Mouse (Mus musculus) midbrain, embryonic 15.5 days (tissue): ENCODE measurements around the gene Cfl2. TPM values are rescaled to one million over a fixed set of nuclear protein-coding genes. Genes with fewer than 3 reads are reported as not detected.
"Not testable (repeated sequence)": the region's sequence is repeated elsewhere in the genome, so short reads cannot be mapped to it uniquely, and the experiment has no call there.

ENCODE experiments used
- ATAC-seq: fragments of 200-750 bp; cut with Nextera tagmentation; replicated peaks from 2 replicates; pipeline ENCODE4 v1.8.0; 2017; ENCODE audit warnings: moderate TSS enrichment
- H3K27ac ChIP-seq: fragments of 300-500 bp; sonication (generic); 2 replicates; pipeline ENCODE4 v1.5.1; 2015; ENCODE audit warnings: mild to moderate bottlenecking, inconsistent platforms
- H3K27me3 ChIP-seq: fragments of 300-500 bp; sonication (generic); replicated peaks from 2 replicates; pipeline ENCODE4 v1.6.1; 2015; ENCODE audit warnings: inconsistent platforms
- H3K36me3 ChIP-seq: fragments of 300-500 bp; sonication (generic); replicated peaks from 2 replicates; pipeline ENCODE4 v1.6.1; 2015; ENCODE audit warnings: inconsistent platforms
- H3K4me1 ChIP-seq: fragments of 300-500 bp; sonication (generic); 2 replicates; pipeline ENCODE4 v1.6.1; 2015; ENCODE audit warnings: inconsistent platforms
- H3K4me2 ChIP-seq: fragments of 300-500 bp; sonication (generic); 2 replicates; pipeline ENCODE4 v1.6.1; 2015; ENCODE audit warnings: inconsistent platforms, mild to moderate bottlenecking, moderate library complexity
- H3K4me3 ChIP-seq: fragments of 300-500 bp; sonication (generic); 2 replicates; pipeline ENCODE4 v1.5.1; 2015; ENCODE audit warnings: mild to moderate bottlenecking, inconsistent platforms
- H3K9ac ChIP-seq: fragments of 300-500 bp; sonication (generic); 2 replicates; pipeline ENCODE4 v1.6.1; 2015; ENCODE audit warnings: mild to moderate bottlenecking, inconsistent platforms
- H3K9me3 ChIP-seq: fragments of 300-500 bp; sonication (generic); 2 replicates; pipeline ENCODE4 v1.6.1; 2016; ENCODE audit warnings: inconsistent platforms
- WGBS: fragments of 180-500 bp; shearing (Covaris S2); methylation state at CpG from one replicate; pipeline ENCODE4 v1.1.7; 2015; ENCODE audit warnings: mixed read lengths; 5-methylcytosine and 5-hydroxymethylcytosine counted together
- polyA plus RNA-seq: library from polyadenylated mRNA; unstranded; fragments of >200 nt; fragmentation: Nextera tagmentation; extraction: Ambion mirVana; gene quantifications from 2 replicates; pipeline ENCODE4 v1.2.1, GENCODE M21; 2015

The Cfl2 gene
- polyA plus RNA-seq = 271 and 276 TPM in 2 replicates

GRCm38 (mm10) chr12:54862606-54863535 lies at the start of gene Cfl2:
Gene Cfl2 (minus strand): TSS chr12:54862877.
- H3K9me3 ChIP-seq = no peaks in the 10 kb centered on the region
- peak within 1 kb of the TSS; percentile 66 for H3K4me2 ChIP-seq
- no peaks in the 10 kb centered on the region for H3K27me3 ChIP-seq
- peak within 1 kb of the TSS; percentile 97 for H3K4me3 ChIP-seq
- peak within 1 kb of the TSS; percentile 99 for H3K27ac ChIP-seq
- H3K36me3 ChIP-seq = 0 out of 2 replicates have a peak, but pooled peaks cover 3% of the 10 kb centered on the region
- 1% methylated on average over 68 of the region's 82 CpGs for WGBS
- H3K9ac ChIP-seq = peak within 1 kb of the TSS; percentile 100
- ATAC-seq = peak; percentile 93
- peaks cover 16% of the 10 kb centered on the region for H3K4me1 ChIP-seq

GRCm38 (mm10) chr12:54910387-54910786 lies 47.7 kb upstream of the Cfl2 start:
- ATAC-seq = no peak
- peaks cover 8% of the 10 kb centered on the region; the same call in 1 of the 2 replicates for H3K36me3 ChIP-seq

GRCm38 (mm10) chr12:54892559-54892958 lies 29.9 kb upstream of the Cfl2 start:
- H3K27ac ChIP-seq, H3K9me3 ChIP-seq, H3K27me3 ChIP-seq, H3K4me3 ChIP-seq, H3K9ac ChIP-seq, H3K4me2 ChIP-seq, H3K36me3 ChIP-seq, H3K4me1 ChIP-seq, ATAC-seq: not testable (repeated sequence)
- 65% methylated on average over 2 of the region's 2 CpGs for WGBS

More at GRCm38 (mm10) chr12:54910387-54910786, 47.7 kb upstream of the Cfl2 start:
- no peaks in the 10 kb centered on the region for H3K4me1 ChIP-seq
- H3K4me3 ChIP-seq = no peak overlapping the region
- no peaks in the 10 kb centered on the region for H3K27me3 ChIP-seq
- H3K4me2 ChIP-seq = no peak overlapping the region
- H3K27ac ChIP-seq = no peak overlapping the region
- WGBS = 93% methylated on average over 3 of the region's 3 CpGs
- no peak overlapping the region for H3K9ac ChIP-seq
- H3K9me3 ChIP-seq = no peaks in the 10 kb centered on the region

- H3K4me1 ChIP-seq = no peaks in the 10 kb centered on the region
- no peak overlapping the region for H3K4me3 ChIP-seq
- no peak overlapping the region for H3K27ac ChIP-seq
- H3K36me3 ChIP-seq = no peaks in the 10 kb centered on the region
- no peak for ATAC-seq
- H3K9me3 ChIP-seq = no peaks in the 10 kb centered on the region
- no peak overlapping the region for H3K9ac ChIP-seq
- no peaks in the 10 kb centered on the region for H3K27me3 ChIP-seq
- H3K4me2 ChIP-seq = no peak overlapping the region
- 99% methylated on average over 2 of the region's 2 CpGs for WGBS
Observed at GRCm38 (mm10) chr12:54890426-54890825, 27.7 kb upstream of the Cfl2 start.

DNA sequence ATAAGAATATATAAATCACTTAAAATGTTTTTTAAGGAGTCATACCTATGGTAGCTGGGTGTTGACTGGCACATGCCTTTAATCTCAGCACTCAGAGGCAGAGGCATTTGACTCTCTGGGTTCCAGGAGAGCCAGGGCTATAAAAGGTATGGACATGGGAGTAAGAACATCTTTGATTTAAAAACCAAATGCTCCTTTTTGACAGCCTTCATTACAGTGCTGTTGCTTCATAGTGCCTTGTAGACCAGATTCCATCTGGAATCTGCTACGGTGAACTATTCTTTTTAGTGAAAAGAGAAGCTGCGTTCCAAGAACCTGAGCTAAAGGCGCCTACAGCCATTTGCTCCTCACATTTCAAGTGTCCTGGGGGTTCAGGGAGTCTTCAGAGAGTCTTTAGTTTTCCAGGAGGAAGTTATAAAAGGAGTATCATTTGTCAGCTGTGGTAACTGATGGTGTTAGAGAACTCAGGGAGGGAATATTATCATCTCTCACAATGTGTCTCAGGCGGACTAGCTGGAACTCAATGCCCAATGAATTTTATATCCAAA lies 25.0 kb upstream of the Cfl2 start:
- H3K36me3 ChIP-seq = no peaks in the 10 kb centered on the region
- no peak overlapping the region for H3K4me3 ChIP-seq
- no peaks in the 10 kb centered on the region for H3K4me1 ChIP-seq
- H3K4me2 ChIP-seq = no peak overlapping the region
- H3K9ac ChIP-seq = no peak overlapping the region
- 92% methylated on average over 4 of the region's 4 CpGs for WGBS
- H3K9me3 ChIP-seq = no peaks in the 10 kb centered on the region
- ATAC-seq = no peak
- no peak overlapping the region for H3K27ac ChIP-seq
- no peaks in the 10 kb centered on the region for H3K27me3 ChIP-seq

DNA sequence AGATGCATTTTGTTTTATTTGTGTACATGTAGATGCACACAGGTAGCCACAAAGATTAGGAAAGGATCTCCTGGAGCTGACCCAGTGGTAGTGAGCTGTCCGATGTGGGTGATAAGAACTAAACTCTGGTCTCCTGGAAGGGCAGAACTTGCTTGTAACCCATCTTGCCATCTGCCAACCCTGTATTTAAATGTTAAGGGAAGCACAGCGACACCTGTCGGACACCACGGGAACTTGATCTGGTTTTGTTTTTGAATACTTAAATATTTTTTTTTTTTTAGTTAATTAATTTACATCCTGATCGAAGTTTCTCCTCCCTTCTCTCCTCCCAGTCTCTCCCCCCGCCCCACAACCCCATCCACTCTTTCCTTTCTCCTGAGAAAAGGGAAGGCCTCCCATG lies 17.0 kb upstream of the Cfl2 start:
- no peaks in the 10 kb centered on the region for H3K9me3 ChIP-seq
- no peaks in the 10 kb centered on the region for H3K27me3 ChIP-seq
- no peak for ATAC-seq
- 12% methylated on average over 6 of the region's 6 CpGs for WGBS
- H3K4me2 ChIP-seq = no peak overlapping the region
- H3K36me3 ChIP-seq = no peaks in the 10 kb centered on the region
- H3K4me1 ChIP-seq = no peaks in the 10 kb centered on the region
- no peak overlapping the region for H3K27ac ChIP-seq
- H3K4me3 ChIP-seq = no peak overlapping the region
- no peak overlapping the region for H3K9ac ChIP-seq

DNA sequence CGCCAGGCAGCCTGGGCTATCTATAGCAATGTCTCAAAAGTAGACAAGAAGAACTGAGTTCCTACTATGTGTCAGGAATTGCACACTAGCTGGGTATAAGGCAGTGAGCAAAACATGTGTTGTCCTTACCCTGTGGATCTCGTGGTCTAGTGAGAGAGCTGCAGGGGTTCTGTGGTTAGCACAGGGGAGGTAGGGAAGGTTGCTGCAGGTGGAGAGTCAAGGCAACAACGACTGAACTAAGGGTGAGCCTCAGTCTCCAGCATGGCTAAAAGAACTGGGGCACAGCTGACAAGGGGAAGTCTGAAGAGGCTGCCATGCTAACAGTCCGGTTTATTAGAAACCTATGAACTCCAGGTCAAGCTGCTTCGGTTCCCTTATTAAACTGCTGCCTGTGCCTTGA lies 16.5 kb upstream of the Cfl2 start:
- no peak overlapping the region for H3K27ac ChIP-seq
- H3K27me3 ChIP-seq = no peaks in the 10 kb centered on the region
- H3K9me3 ChIP-seq = no peaks in the 10 kb centered on the region
- no peak overlapping the region for H3K4me2 ChIP-seq
- H3K4me3 ChIP-seq = no peak overlapping the region
- 72% methylated on average over 5 of the region's 5 CpGs for WGBS
- H3K9ac ChIP-seq = no peak overlapping the region
- no peaks in the 10 kb centered on the region for H3K4me1 ChIP-seq
- ATAC-seq = no peak
- no peaks in the 10 kb centered on the region for H3K36me3 ChIP-seq

DNA sequence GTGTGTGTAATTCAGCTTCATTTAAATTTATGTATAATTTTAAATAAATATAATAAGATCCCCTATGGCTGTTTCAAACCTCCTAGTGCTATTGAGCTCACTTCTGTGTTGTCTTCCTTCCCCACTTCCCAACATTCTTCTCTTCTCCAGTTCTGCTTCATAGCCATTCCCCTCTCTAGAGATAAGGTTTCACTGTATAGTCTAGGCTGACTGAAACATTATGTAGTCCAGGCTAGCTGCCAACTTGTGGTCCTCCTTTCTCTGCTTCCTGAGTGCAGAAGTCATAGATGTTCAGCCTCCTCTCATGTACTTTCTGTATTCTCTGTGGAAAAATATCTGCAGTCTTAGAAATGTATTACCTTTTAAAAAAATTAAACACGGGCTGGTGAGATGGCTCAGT lies 15.2 kb upstream of the Cfl2 start:
- Histone ChIP-seq H3K4me2 (no peak overlapping the region), H3K27ac (no peak overlapping the region), H3K27me3 (no peaks in the 10 kb centered on the region), H3K36me3 (no peaks in the 10 kb centered on the region), H3K4me3 (no peak overlapping the region), H3K4me1 (no peaks in the 10 kb centered on the region), H3K9me3 (no peaks in the 10 kb centered on the region), H3K9ac (no peak overlapping the region)
- WGBS = 81% methylated on average over 1 of the region's 1 CpGs
- ATAC-seq = no peak

GRCm38 (mm10) chr12:54876879-54877278 lies 14.2 kb upstream of the Cfl2 start:
- H3K27me3 ChIP-seq = no peaks in the 10 kb centered on the region
- H3K27ac ChIP-seq = no peak overlapping the region
- H3K4me3 ChIP-seq = no peak overlapping the region
- no peak overlapping the region for H3K4me2 ChIP-seq
- 17% methylated on average over 5 of the region's 5 CpGs for WGBS
- no peaks in the 10 kb centered on the region for H3K36me3 ChIP-seq
- ATAC-seq = no peak
- H3K9me3 ChIP-seq = no peaks in the 10 kb centered on the region
- H3K4me1 ChIP-seq = no peaks in the 10 kb centered on the region
- H3K9ac ChIP-seq = no peak overlapping the region

GRCm38 (mm10) chr12:54874711-54875110 lies 12.0 kb upstream of the Cfl2 start:
- H3K9me3 ChIP-seq = no peaks in the 10 kb centered on the region
- H3K4me1 ChIP-seq = no peaks in the 10 kb centered on the region
- no peaks in the 10 kb centered on the region for H3K36me3 ChIP-seq
- 86% methylated on average over 6 of the region's 6 CpGs for WGBS
- no peak overlapping the region for H3K9ac ChIP-seq
- H3K4me2 ChIP-seq = no peak overlapping the region
- H3K27ac ChIP-seq = no peak overlapping the region
- ATAC-seq = no peak
- no peak overlapping the region for H3K4me3 ChIP-seq
- H3K27me3 ChIP-seq = no peaks in the 10 kb centered on the region

DNA sequence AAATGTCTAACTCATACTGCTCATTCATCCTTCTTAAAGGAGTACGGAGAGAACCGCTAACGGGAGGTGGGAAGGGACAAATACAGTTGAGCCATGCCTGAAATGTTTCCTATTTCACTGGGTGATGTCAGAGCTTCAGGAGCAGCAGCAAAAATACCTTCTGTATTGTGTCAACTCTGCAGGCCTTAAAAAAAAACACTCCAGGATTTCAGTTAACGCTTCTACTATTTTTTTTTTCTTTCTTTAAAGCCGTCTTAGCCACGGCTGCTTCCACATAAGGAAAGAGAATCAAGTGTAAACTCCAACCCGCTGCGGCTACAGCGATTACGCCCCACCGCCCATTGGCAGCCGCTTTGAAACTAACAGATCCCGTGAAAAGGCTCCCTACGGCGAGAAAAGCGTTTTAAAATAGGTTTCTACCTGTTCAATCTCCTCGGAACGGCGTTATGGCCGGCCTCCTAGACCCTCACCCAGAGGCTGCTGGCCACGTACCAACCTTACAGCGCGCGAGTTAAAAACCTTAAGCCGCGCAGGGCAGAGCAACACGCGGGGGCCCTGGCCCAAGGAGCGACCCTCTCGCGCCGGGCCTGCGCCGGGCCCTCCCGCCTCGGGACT lies 579 bp downstream of the Cfl2 start:
- Histone ChIP-seq H3K27me3 (no peaks in the 10 kb centered on the region), H3K4me1 (peaks cover 16% of the 10 kb centered on the region), H3K36me3 (0 out of 2 replicates have a peak, but pooled peaks cover 3% of the 10 kb centered on the region), H3K4me2 (peak overlapping the region; percentile 66), H3K9ac (peak overlapping the region; percentile 100), H3K4me3 (peak overlapping the region; percentile 97), H3K27ac (peak overlapping the region; percentile 99), H3K9me3 (no peaks in the 10 kb centered on the region)
- ATAC-seq = peak; percentile 85
- under 1% methylated on average over 36 of the region's 36 CpGs for WGBS

GRCm38 (mm10) chr12:54859531-54859930 lies 3.1 kb downstream of the Cfl2 start:
- Histone ChIP-seq H3K4me3 (no peak overlapping the region), H3K9ac (no peak overlapping the region), H3K4me2 (no peak overlapping the region), H3K27me3 (no peaks in the 10 kb centered on the region), H3K4me1 (peaks cover 16% of the 10 kb centered on the region), H3K36me3 (0 out of 2 replicates have a peak, but pooled peaks cover 7% of the 10 kb centered on the region), H3K27ac (no peak overlapping the region), H3K9me3 (no peaks in the 10 kb centered on the region)
- no peak for ATAC-seq
- WGBS = 69% methylated on average over 6 of the region's 6 CpGs
